ENCODE assay signal across 8 mouse cellular contexts in genomic region chr13:46162025-46162374, GRCm38 (mm10).
A peak's percentile ranks its signal among the peaks of the same experiment; 100 is the strongest.
DNase-seq lines count a peak whose midpoint lies in the region; ATAC-seq lines count a peak whose summit lies in the region.

No protein-coding gene starts in this region.

- intact Hi-C loops in gastrocnemius, postnatal 14 days (cut with DNase I; ENCODE audit: low total_unique reads): loop anchor here (10.0 kb wide), 2 partner anchors 177 to 527 kb away; no protein-coding TSS in a partner anchor

- DNase-seq in WW6 (ENCODE audit: low read depth, low spot score): peak; percentile 45
- peak; percentile 47 to 76 for DNase-seq in cerebellum, postnatal 4 days (ENCODE audit: low spot score in 2 of 2)
- peak; percentile 66 for DNase-seq in gastrocnemius, postnatal 14 days
- DNase-seq in left cerebral cortex, adult 9 months (ENCODE audit: low spot score in 2 of 2): peak; percentile 59 to 93
- DNase-seq in mesoderm, embryonic 11.5 days (ENCODE audit: low read depth, low spot score): peak; percentile 81
- DNase-seq in right cerebral cortex, postnatal 36 days (ENCODE audit: low spot score in 2 of 2): peak; percentile 83 to 84

- ATAC-seq in inflammation-experienced regulatory T-cells, adult 6 months: peak; percentile 43
- no peak for ATAC-seq in erythroblast, adult 5-6 weeks (replicated peaks; ENCODE audit: low FRiP score, poor library complexity, severe bottlenecking)
